Mouse (Mus musculus): ENCODE measurements at regions not wholly inside any gene's neighbourhood (a gene's known extent, or its start where the extent isn't known, plus 50 kb on each side); places are given as distances from the start of the nearest gene placed in this dataset.

DNA sequence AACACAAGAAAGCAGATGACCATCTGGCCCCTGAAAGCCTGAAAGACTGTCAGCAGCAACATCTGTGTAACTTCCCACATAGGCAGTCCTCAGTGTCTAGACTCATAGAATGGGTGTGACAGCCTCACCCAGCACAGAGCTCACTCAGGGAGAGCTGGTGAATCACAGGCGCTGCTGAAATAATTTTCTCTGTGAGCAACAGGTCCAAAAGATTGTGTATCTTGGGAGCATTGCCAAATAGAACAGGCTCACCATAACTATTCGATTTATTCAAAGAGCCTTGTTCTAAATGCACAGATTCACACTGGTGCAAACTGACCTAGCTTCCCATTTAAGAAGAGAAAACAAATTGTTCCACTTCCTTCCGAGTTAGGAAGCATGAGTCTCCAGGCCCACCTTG lies 399.6 kb upstream of the Mgmt start:
- no peak overlapping the region for H3K27ac ChIP-seq (ENCODE audit: control insufficient read depth, low read depth, low read length)
- H3K79me2 ChIP-seq (ENCODE audit: control insufficient read depth, insufficient read depth, low read length, poor library complexity) = no peaks in the 10 kb centered on the region
- H3K4me1 ChIP-seq (ENCODE audit: control insufficient read depth in 1 of 2, insufficient read depth in 2 of 2, low read length in 2 of 2) = no peaks in the 10 kb centered on the region
- no peak for DNase-seq (ENCODE audit: low read depth, low spot score)
- no peak overlapping the region for H3K4me3 ChIP-seq (ENCODE audit: control insufficient read depth in 1 of 2, insufficient read depth in 1 of 2, low read depth in 2 of 2, low read length in 2 of 2)
- H3K27me3 ChIP-seq (ENCODE audit: control insufficient read depth in 1 of 2, insufficient read depth in 2 of 2, low read length in 2 of 2) = no peaks in the 10 kb centered on the region
- H3K9ac ChIP-seq (ENCODE audit: control insufficient read depth, low read depth, low read length, poor library complexity, severe bottlenecking) = no peak overlapping the region
- H3K36me3 ChIP-seq (ENCODE audit: control insufficient read depth in 1 of 2, insufficient read depth in 2 of 2, low read length in 2 of 2) = no peaks in the 10 kb centered on the region
- no peak for TF ChIP-seq GATA1 (IDR thresholded peaks at IDR 0.05; ENCODE audit: low read depth, low read length)
- no peak for TF ChIP-seq GABPA (IDR thresholded peaks at IDR 0.05; ENCODE audit: low read depth, low read length)
- TF ChIP-seq NELFE (IDR thresholded peaks at IDR 0.05; ENCODE audit: low read depth, low read length) = no peak
- no peak for TF ChIP-seq POLR2AphosphoS2 (IDR thresholded peaks at IDR 0.05; ENCODE audit: low read length)
- no peaks in the 10 kb centered on the region for H3K9me3 ChIP-seq (replicated peaks; ENCODE audit: insufficient read depth, low read length)

- Histone ChIP-seq H3K4me1 (ENCODE audit: control insufficient read depth in 1 of 2, insufficient read depth in 2 of 2, low read length in 2 of 2) (no peaks in the 10 kb centered on the region), H3K9ac (ENCODE audit: control insufficient read depth, low read depth, low read length, poor library complexity, severe bottlenecking) (no peak overlapping the region), H3K36me3 (ENCODE audit: control insufficient read depth in 1 of 2, insufficient read depth in 2 of 2, low read length in 2 of 2) (no peaks in the 10 kb centered on the region), H3K79me2 (ENCODE audit: control insufficient read depth, insufficient read depth, low read length, poor library complexity) (no peaks in the 10 kb centered on the region), H3K27me3 (ENCODE audit: control insufficient read depth in 1 of 2, insufficient read depth in 2 of 2, low read length in 2 of 2) (no peaks in the 10 kb centered on the region), H3K9me3 (replicated peaks; ENCODE audit: insufficient read depth, low read length) (no peaks in the 10 kb centered on the region), H3K4me3 (ENCODE audit: control insufficient read depth in 1 of 2, insufficient read depth in 1 of 2, low read depth in 2 of 2, low read length in 2 of 2) (no peak overlapping the region), H3K27ac (ENCODE audit: control insufficient read depth, low read depth, low read length) (no peak overlapping the region)
- no peak for TF ChIP-seq MAFK (IDR thresholded peaks at IDR 0.05; ENCODE audit: borderline replicate concordance, low read depth, low read length)
- no peak for TF ChIP-seq KAT2A (conservative IDR thresholded peaks at IDR 0.05; ENCODE audit: low read depth, low read length)
- TF ChIP-seq MAX (IDR thresholded peaks at IDR 0.05; ENCODE audit: low read length) = no peak
- TF ChIP-seq POLR2AphosphoS5 (IDR thresholded peaks at IDR 0.05; ENCODE audit: borderline replicate concordance, low read depth, low read length) = no peak
- no peak for DNase-seq (ENCODE audit: low read depth, low spot score)
Measured at GRCm38 (mm10) chr7:136496335-136497242, 397.8 kb upstream of the Mgmt start.

GRCm38 (mm10) chr7:136500059-136500458 lies 394.4 kb upstream of the Mgmt start:
- Histone ChIP-seq H3K4me1 (ENCODE audit: control insufficient read depth in 1 of 2, insufficient read depth in 2 of 2, low read length in 2 of 2) (no peaks in the 10 kb centered on the region), H3K79me2 (ENCODE audit: control insufficient read depth, insufficient read depth, low read length, poor library complexity) (no peaks in the 10 kb centered on the region), H3K4me3 (ENCODE audit: control insufficient read depth in 1 of 2, insufficient read depth in 1 of 2, low read depth in 2 of 2, low read length in 2 of 2) (no peak overlapping the region), H3K36me3 (ENCODE audit: control insufficient read depth in 1 of 2, insufficient read depth in 2 of 2, low read length in 2 of 2) (no peaks in the 10 kb centered on the region), H3K9me3 (replicated peaks; ENCODE audit: insufficient read depth, low read length) (no peaks in the 10 kb centered on the region), H3K27me3 (ENCODE audit: control insufficient read depth in 1 of 2, insufficient read depth in 2 of 2, low read length in 2 of 2) (no peaks in the 10 kb centered on the region), H3K27ac (ENCODE audit: control insufficient read depth, low read depth, low read length) (no peak overlapping the region), H3K9ac (ENCODE audit: control insufficient read depth, low read depth, low read length, poor library complexity, severe bottlenecking) (no peak overlapping the region)
- no peak for DNase-seq (ENCODE audit: low read depth, low spot score)
- TF ChIP-seq NELFE (IDR thresholded peaks at IDR 0.05; ENCODE audit: low read depth, low read length) = no peak
- no peak for TF ChIP-seq MAX (IDR thresholded peaks at IDR 0.05; ENCODE audit: low read length)
- no peak for TF ChIP-seq GABPA (IDR thresholded peaks at IDR 0.05; ENCODE audit: low read depth, low read length)
- no peak for TF ChIP-seq UBTF (IDR thresholded peaks at IDR 0.05; ENCODE audit: borderline replicate concordance, insufficient read depth, low read depth, low read length)
- no peak for TF ChIP-seq SIN3A (IDR thresholded peaks at IDR 0.05; ENCODE audit: low read length)
- no peak for TF ChIP-seq E2F4 (IDR thresholded peaks at IDR 0.05; ENCODE audit: borderline replicate concordance, low read depth, low read length)
- no peak for TF ChIP-seq SMC3 (IDR thresholded peaks at IDR 0.05; ENCODE audit: low read depth, low read length)
- no peak for TF ChIP-seq RCOR1 (IDR thresholded peaks at IDR 0.05; ENCODE audit: low read depth, low read length)

All from MEL (cell line).